Mouse (Mus musculus): ENCODE data around the gene Chsy1.

DNA sequence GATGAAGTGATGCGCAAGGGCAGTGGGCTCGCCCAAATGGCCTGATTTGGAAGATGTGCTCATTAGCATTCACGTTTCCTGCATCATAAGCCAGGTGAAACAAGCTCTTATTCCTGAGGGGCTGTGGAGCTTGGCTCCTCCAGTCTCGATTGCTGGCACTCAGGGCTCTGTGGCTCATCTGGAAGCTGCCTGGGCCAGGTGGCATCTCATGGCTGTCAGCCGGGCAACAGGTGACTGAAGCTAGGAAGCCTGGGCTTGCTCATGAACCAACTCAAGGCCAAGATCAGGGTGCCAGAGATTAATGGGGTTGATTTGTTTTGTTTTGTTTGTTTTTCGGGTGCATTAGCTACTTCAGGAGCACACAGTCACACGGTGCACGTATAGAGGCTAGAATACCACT lies 16.7 kb upstream of the Chsy1 start:
- no peak for TF ChIP-seq POLR2A (IDR thresholded peaks at IDR 0.05; ENCODE audit: control insufficient read depth, low read depth, low read length)
- TF ChIP-seq CTCF (IDR thresholded peaks at IDR 0.05; ENCODE audit: control insufficient read depth, insufficient read depth, insufficient replicate concordance, low read depth, low read length), result no peak

All from testis, adult 2 months (tissue).